Mouse (Mus musculus): ENCODE measurements around the gene Olfr1512. TPM values are rescaled to one million over a fixed set of nuclear protein-coding genes. Genes with fewer than 3 reads are reported as not detected.

The Olfr1512 gene
- polyA plus RNA-seq, 1 experiment: not detected

GRCm38 (mm10) chr14:52368741-52369140 is 10.2 kb downstream of the Olfr1512 start:
- H3K36me3 ChIP-seq (ENCODE audit: control insufficient read depth, insufficient read depth): no peaks in the 10 kb centered on the region
- no peak overlapping the region for H3K4me2 ChIP-seq (ENCODE audit: low read depth)
- TF ChIP-seq TCF12 (IDR thresholded peaks at IDR 0.05; ENCODE audit: insufficient read depth, poor library complexity, severe bottlenecking) (no peak), SRF (IDR thresholded peaks at IDR 0.05; ENCODE audit: control insufficient read depth, insufficient read length, low read depth) (no peak), TCF3 (IDR thresholded peaks at IDR 0.05; ENCODE audit: insufficient read length, low read depth) (no peak), POLR2AphosphoS2 (IDR thresholded peaks at IDR 0.05; ENCODE audit: insufficient read length, low read depth) (no peak), CEBPB (IDR thresholded peaks at IDR 0.05; ENCODE audit: insufficient read depth, poor library complexity, severe bottlenecking) (no peak), MYOD1 (IDR thresholded peaks at IDR 0.05; ENCODE audit: control insufficient read depth in 1 of 3, insufficient read length in 2 of 3, low read depth in 2 of 3) (no peak), MAX (IDR thresholded peaks at IDR 0.05; ENCODE audit: low read depth) (no peak), POLR2A (IDR thresholded peaks at IDR 0.05; ENCODE audit: insufficient read length, low read depth) (no peak), MYOG (IDR thresholded peaks at IDR 0.05; ENCODE audit: control insufficient read depth in 1 of 3, insufficient read depth in 1 of 3, insufficient read length in 2 of 3, low read depth in 2 of 3) (no peak), E2F4 (IDR thresholded peaks at IDR 0.05; ENCODE audit: insufficient read depth) (no peak), REST (IDR thresholded peaks at IDR 0.05; ENCODE audit: insufficient read depth, insufficient read length) (no peak), USF1 (IDR thresholded peaks at IDR 0.05; ENCODE audit: low read depth) (no peak)
- no peak overlapping the region for H3ac ChIP-seq (ENCODE audit: control insufficient read depth, insufficient read length)
- H3K79me2 ChIP-seq (ENCODE audit: control insufficient read depth, insufficient read depth): no peaks in the 10 kb centered on the region
- no peak overlapping the region for H3K4me3 ChIP-seq
- H3K27me3 ChIP-seq (ENCODE audit: control insufficient read depth, insufficient read depth, insufficient read length): no peaks in the 10 kb centered on the region

- no peaks in the 10 kb centered on the region for H3K27me3 ChIP-seq (ENCODE audit: control insufficient read depth, insufficient read depth, insufficient read length)
- no peaks in the 10 kb centered on the region for H3K79me2 ChIP-seq (ENCODE audit: control insufficient read depth, insufficient read depth)
- H3ac ChIP-seq (ENCODE audit: control insufficient read depth, insufficient read length): no peak within 1 kb of the TSS
- no peak within 1 kb of the TSS for H3K4me2 ChIP-seq (ENCODE audit: low read depth)
- no peaks in the 10 kb centered on the region for H3K36me3 ChIP-seq (ENCODE audit: control insufficient read depth, insufficient read depth)
- H3K4me3 ChIP-seq: no peak within 1 kb of the TSS
- TF ChIP-seq USF1 (IDR thresholded peaks at IDR 0.05; ENCODE audit: low read depth) (no peak), REST (IDR thresholded peaks at IDR 0.05; ENCODE audit: insufficient read depth, insufficient read length) (no peak), MYOG (IDR thresholded peaks at IDR 0.05; ENCODE audit: control insufficient read depth in 1 of 3, insufficient read depth in 1 of 3, insufficient read length in 2 of 3, low read depth in 2 of 3) (no peak), CEBPB (IDR thresholded peaks at IDR 0.05; ENCODE audit: insufficient read depth, poor library complexity, severe bottlenecking) (no peak), E2F4 (IDR thresholded peaks at IDR 0.05; ENCODE audit: insufficient read depth) (no peak), MAX (IDR thresholded peaks at IDR 0.05; ENCODE audit: low read depth) (no peak), POLR2A (IDR thresholded peaks at IDR 0.05; ENCODE audit: insufficient read length, low read depth) (no peak), MYOD1 (IDR thresholded peaks at IDR 0.05; ENCODE audit: control insufficient read depth in 1 of 3, insufficient read length in 2 of 3, low read depth in 2 of 3) (no peak), POLR2AphosphoS2 (IDR thresholded peaks at IDR 0.05; ENCODE audit: insufficient read length, low read depth) (no peak), TCF3 (IDR thresholded peaks at IDR 0.05; ENCODE audit: insufficient read length, low read depth) (no peak), SRF (IDR thresholded peaks at IDR 0.05; ENCODE audit: control insufficient read depth, insufficient read length, low read depth) (no peak), TCF12 (IDR thresholded peaks at IDR 0.05; ENCODE audit: insufficient read depth, poor library complexity, severe bottlenecking) (no peak)
Measured at GRCm38 (mm10) chr14:52356308-52356707, 22.7 kb downstream of the Olfr1512 start, which contains the start of gene Olfr1513. TSS of gene Olfr1513 (minus strand) at chr14:52356408.

- H3K79me2 ChIP-seq (ENCODE audit: control insufficient read depth, insufficient read depth): no peaks in the 10 kb centered on the region
- no peak overlapping the region for H3K4me2 ChIP-seq (ENCODE audit: low read depth)
- H3K4me3 ChIP-seq: no peak overlapping the region
- H3ac ChIP-seq (ENCODE audit: control insufficient read depth, insufficient read length): no peak overlapping the region
- H3K27me3 ChIP-seq (ENCODE audit: control insufficient read depth, insufficient read depth, insufficient read length): peaks cover 6% of the 10 kb centered on the region
- no peaks in the 10 kb centered on the region for H3K36me3 ChIP-seq (ENCODE audit: control insufficient read depth, insufficient read depth)
- no peak for TF ChIP-seq E2F4 (IDR thresholded peaks at IDR 0.05; ENCODE audit: insufficient read depth)
- no peak for TF ChIP-seq USF1 (IDR thresholded peaks at IDR 0.05; ENCODE audit: low read depth)
- TF ChIP-seq MYOG (IDR thresholded peaks at IDR 0.05; ENCODE audit: control insufficient read depth in 1 of 3, insufficient read depth in 1 of 3, insufficient read length in 2 of 3, low read depth in 2 of 3): no peak
- no peak for TF ChIP-seq POLR2AphosphoS2 (IDR thresholded peaks at IDR 0.05; ENCODE audit: insufficient read length, low read depth)
- TF ChIP-seq POLR2A (IDR thresholded peaks at IDR 0.05; ENCODE audit: insufficient read length, low read depth): no peak
- TF ChIP-seq TCF3 (IDR thresholded peaks at IDR 0.05; ENCODE audit: insufficient read length, low read depth): no peak
- TF ChIP-seq MAX (IDR thresholded peaks at IDR 0.05; ENCODE audit: low read depth): no peak
- no peak for TF ChIP-seq REST (IDR thresholded peaks at IDR 0.05; ENCODE audit: insufficient read depth, insufficient read length)
- TF ChIP-seq SRF (IDR thresholded peaks at IDR 0.05; ENCODE audit: control insufficient read depth, insufficient read length, low read depth): no peak
- no peak for TF ChIP-seq TCF12 (IDR thresholded peaks at IDR 0.05; ENCODE audit: insufficient read depth, poor library complexity, severe bottlenecking)
- no peak for TF ChIP-seq MYOD1 (IDR thresholded peaks at IDR 0.05; ENCODE audit: control insufficient read depth in 1 of 3, insufficient read length in 2 of 3, low read depth in 2 of 3)
- TF ChIP-seq CEBPB (IDR thresholded peaks at IDR 0.05; ENCODE audit: insufficient read depth, poor library complexity, severe bottlenecking): no peak
Measured at GRCm38 (mm10) chr14:52339512-52339852, 39.5 kb downstream of the Olfr1512 start.

- H3K36me3 ChIP-seq (ENCODE audit: control insufficient read depth, insufficient read depth): no peaks in the 10 kb centered on the region
Measured at GRCm38 (mm10) chr14:52338751-52339511, 40.0 kb downstream of the Olfr1512 start.

More at GRCm38 (mm10) chr14:52338751-52339511, 40.0 kb downstream of the Olfr1512 start:
- peak overlapping the region; percentile 43 for H3K4me2 ChIP-seq (ENCODE audit: low read depth)
- no peak overlapping the region for H3K4me3 ChIP-seq
- no peak for TF ChIP-seq USF1 (IDR thresholded peaks at IDR 0.05; ENCODE audit: low read depth)
- no peak for TF ChIP-seq POLR2AphosphoS2 (IDR thresholded peaks at IDR 0.05; ENCODE audit: insufficient read length, low read depth)
- no peak for TF ChIP-seq TCF3 (IDR thresholded peaks at IDR 0.05; ENCODE audit: insufficient read length, low read depth)
- TF ChIP-seq E2F4 (IDR thresholded peaks at IDR 0.05; ENCODE audit: insufficient read depth): no peak
- no peak for TF ChIP-seq MYOG (IDR thresholded peaks at IDR 0.05; ENCODE audit: control insufficient read depth in 1 of 3, insufficient read depth in 1 of 3, insufficient read length in 2 of 3, low read depth in 2 of 3)
- TF ChIP-seq MYOD1 (IDR thresholded peaks at IDR 0.05; ENCODE audit: control insufficient read depth in 1 of 3, insufficient read length in 2 of 3, low read depth in 2 of 3): no peak
- TF ChIP-seq POLR2A (IDR thresholded peaks at IDR 0.05; ENCODE audit: insufficient read length, low read depth): no peak
- no peak for TF ChIP-seq CEBPB (IDR thresholded peaks at IDR 0.05; ENCODE audit: insufficient read depth, poor library complexity, severe bottlenecking)
- no peak for TF ChIP-seq REST (IDR thresholded peaks at IDR 0.05; ENCODE audit: insufficient read depth, insufficient read length)
- TF ChIP-seq TCF12 (IDR thresholded peaks at IDR 0.05; ENCODE audit: insufficient read depth, poor library complexity, severe bottlenecking): no peak
- no peak for TF ChIP-seq SRF (IDR thresholded peaks at IDR 0.05; ENCODE audit: control insufficient read depth, insufficient read length, low read depth)
- no peak for TF ChIP-seq MAX (IDR thresholded peaks at IDR 0.05; ENCODE audit: low read depth)
- H3K79me2 ChIP-seq (ENCODE audit: control insufficient read depth, insufficient read depth): no peaks in the 10 kb centered on the region
- H3K27me3 ChIP-seq (ENCODE audit: control insufficient read depth, insufficient read depth, insufficient read length): peaks cover 10% of the 10 kb centered on the region
- no peak overlapping the region for H3ac ChIP-seq (ENCODE audit: control insufficient read depth, insufficient read length)

Data from myocyte (in vitro differentiated cells).